Mouse (Mus musculus): Measurements from ENCODE around the gene Acaa1b.

The Acaa1b gene

GRCm38 (mm10) chr9:119156278-119157201, at the start of gene Acaa1b:
TSS of gene Acaa1b (minus strand) at chr9:119157093.
- peak; percentile 82 for DNase-seq

- no peak for DNase-seq
These were observed 49.8 kb upstream of the Acaa1b start for GRCm38 (mm10) chr9:119206666-119207065.

- DNase-seq, result no peak
These were observed 48.9 kb upstream of the Acaa1b start for GRCm38 (mm10) chr9:119205756-119206155.

- no peak for DNase-seq
These were observed 46.7 kb upstream of the Acaa1b start for GRCm38 (mm10) chr9:119203617-119204016.

- no peak for DNase-seq
These were observed 44.8 kb upstream of the Acaa1b start for GRCm38 (mm10) chr9:119201653-119202052.

- DNase-seq, result no peak
These were observed 42.4 kb upstream of the Acaa1b start for GRCm38 (mm10) chr9:119199151-119199861.

GRCm38 (mm10) chr9:119192202-119192990, 35.5 kb upstream of the Acaa1b start:
- peak; percentile 18 for DNase-seq

GRCm38 (mm10) chr9:119181241-119181728, 24.4 kb upstream of the Acaa1b start:
- no peak for DNase-seq

GRCm38 (mm10) chr9:119179292-119179691, 22.4 kb upstream of the Acaa1b start:
- no peak for DNase-seq

- no peak for DNase-seq
These were observed 10.7 kb upstream of the Acaa1b start for GRCm38 (mm10) chr9:119167608-119168007.

GRCm38 (mm10) chr9:119165548-119165947, 8.7 kb upstream of the Acaa1b start:
- no peak for DNase-seq

GRCm38 (mm10) chr9:119164743-119165142, 7.8 kb upstream of the Acaa1b start:
- no peak for DNase-seq

- DNase-seq, result no peak
These were observed 3.8 kb upstream of the Acaa1b start for GRCm38 (mm10) chr9:119160689-119161088.

GRCm38 (mm10) chr9:119158861-119159260, 2.0 kb upstream of the Acaa1b start, which contains the start of gene Gm47289:
TSS of gene Gm47289 (plus strand) at chr9:119159161.
- DNase-seq, result no peak

- DNase-seq, result peak; percentile 45
These were observed 1.1 kb downstream of the Acaa1b start for GRCm38 (mm10) chr9:119155826-119156225.

GRCm38 (mm10) chr9:119155416-119155815, 1.5 kb downstream of the Acaa1b start:
- no peak for DNase-seq

- no peak for DNase-seq
These were observed 5.1 kb downstream of the Acaa1b start for GRCm38 (mm10) chr9:119151751-119152150.

- DNase-seq, result peak; percentile 19
These were observed 7.3 kb downstream of the Acaa1b start for GRCm38 (mm10) chr9:119149601-119150000.

- no peak for DNase-seq
These were observed 10.7 kb downstream of the Acaa1b start for GRCm38 (mm10) chr9:119146098-119146770.

GRCm38 (mm10) chr9:119145638-119146037, 11.3 kb downstream of the Acaa1b start:
- DNase-seq, result no peak

GRCm38 (mm10) chr9:119145137-119145536, 11.8 kb downstream of the Acaa1b start:
- no peak for DNase-seq

- no peak for DNase-seq
These were observed 12.2 kb downstream of the Acaa1b start for GRCm38 (mm10) chr9:119144696-119145095.
